Mouse (Mus musculus): Measurements from ENCODE around the gene Kcns1. TPM values are rescaled to one million over a fixed set of nuclear protein-coding genes. Genes with fewer than 3 reads are reported as not detected.
A peak's percentile ranks its signal among the peaks of the same experiment; 100 is the strongest.

The Kcns1 gene
- total RNA-seq, 2 experiments from 2014 or later, result not detected

GRCm38 (mm10) chr2:164173394-164173793 is 2.5 kb upstream of the Kcns1 start:
- no peak for DNase-seq (ENCODE audit: low spot score in 2 of 2)

DNA sequence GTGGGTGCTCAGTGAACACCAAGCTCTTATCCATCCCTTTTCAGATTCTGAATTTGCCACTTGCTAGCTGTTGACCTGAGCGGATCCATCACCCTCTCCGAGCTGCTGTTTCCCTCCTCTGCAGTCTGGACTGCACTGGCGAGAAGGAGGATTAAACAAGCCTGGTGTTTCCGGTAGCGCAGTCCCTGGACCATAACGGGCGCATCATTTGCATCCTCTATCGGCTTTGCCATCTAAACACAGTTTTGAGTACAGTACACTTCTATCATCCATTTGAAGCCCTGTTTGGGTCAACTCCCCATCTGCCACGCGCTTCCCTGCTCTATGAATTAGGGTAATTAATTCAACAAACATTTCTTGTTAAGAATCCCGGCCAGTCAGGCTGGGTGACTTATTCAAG is 587 bp downstream of the Kcns1 start:
- no peak for DNase-seq (ENCODE audit: low spot score in 2 of 2)

- DNase-seq (ENCODE audit: low spot score in 2 of 2), result no peak
Observed at GRCm38 (mm10) chr2:164168571-164168946, 2.4 kb downstream of the Kcns1 start.

- no peak for DNase-seq (ENCODE audit: low spot score in 2 of 2)
Observed at GRCm38 (mm10) chr2:164167752-164168570, 3.0 kb downstream of the Kcns1 start.

DNA sequence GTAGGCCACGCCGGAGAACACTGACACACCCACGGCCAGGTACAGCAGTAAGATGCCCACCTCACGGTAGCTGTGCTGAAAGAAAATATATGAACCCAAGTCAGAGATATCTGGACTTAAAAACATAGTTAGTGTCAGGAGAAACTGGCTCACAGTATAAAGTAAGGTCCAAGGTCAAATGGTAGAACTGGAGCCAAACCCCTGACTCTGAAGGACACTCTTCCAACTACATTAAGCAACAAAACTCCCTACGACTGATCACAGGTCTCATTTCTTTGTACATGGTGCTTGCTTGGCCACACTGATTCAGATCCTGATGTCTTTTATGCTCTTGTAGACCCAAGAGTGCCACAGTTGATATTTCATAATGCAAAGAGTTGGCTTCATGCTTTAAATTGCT is 6.0 kb downstream of the Kcns1 start:
- DNase-seq (ENCODE audit: low spot score in 2 of 2), result no peak

GRCm38 (mm10) chr2:164161515-164162055 is 9.3 kb downstream of the Kcns1 start:
- no peak for DNase-seq (ENCODE audit: low spot score in 2 of 2)

GRCm38 (mm10) chr2:164158838-164159237 is 12.1 kb downstream of the Kcns1 start:
- DNase-seq (ENCODE audit: low spot score in 2 of 2), result no peak

DNA sequence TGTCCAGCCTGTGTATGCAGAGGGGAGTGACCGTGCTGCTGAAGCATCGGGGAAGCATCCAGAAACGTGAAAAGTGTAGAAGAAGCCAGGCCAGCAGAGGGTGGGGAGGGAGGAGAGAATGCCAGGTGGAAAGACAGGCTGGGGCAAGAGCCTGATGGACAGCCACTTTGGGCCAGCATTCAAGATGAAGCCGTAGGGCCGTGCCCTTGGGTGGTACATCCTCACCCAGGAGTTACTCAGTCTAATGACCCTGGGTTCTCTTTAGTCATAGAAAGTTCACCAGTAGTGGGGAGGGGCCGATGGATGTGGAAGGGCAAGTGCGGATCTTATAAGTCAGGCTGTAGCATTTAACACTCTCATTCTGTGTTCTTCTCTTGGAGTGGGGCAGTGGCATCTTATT is 14.8 kb downstream of the Kcns1 start:
- no peak for DNase-seq (ENCODE audit: low spot score in 2 of 2)

GRCm38 (mm10) chr2:164154007-164154406 is 16.9 kb downstream of the Kcns1 start:
- DNase-seq (ENCODE audit: low spot score in 2 of 2), result no peak

GRCm38 (mm10) chr2:164152341-164152740 is 18.6 kb downstream of the Kcns1 start:
- no peak for DNase-seq (ENCODE audit: low spot score in 2 of 2)

DNA sequence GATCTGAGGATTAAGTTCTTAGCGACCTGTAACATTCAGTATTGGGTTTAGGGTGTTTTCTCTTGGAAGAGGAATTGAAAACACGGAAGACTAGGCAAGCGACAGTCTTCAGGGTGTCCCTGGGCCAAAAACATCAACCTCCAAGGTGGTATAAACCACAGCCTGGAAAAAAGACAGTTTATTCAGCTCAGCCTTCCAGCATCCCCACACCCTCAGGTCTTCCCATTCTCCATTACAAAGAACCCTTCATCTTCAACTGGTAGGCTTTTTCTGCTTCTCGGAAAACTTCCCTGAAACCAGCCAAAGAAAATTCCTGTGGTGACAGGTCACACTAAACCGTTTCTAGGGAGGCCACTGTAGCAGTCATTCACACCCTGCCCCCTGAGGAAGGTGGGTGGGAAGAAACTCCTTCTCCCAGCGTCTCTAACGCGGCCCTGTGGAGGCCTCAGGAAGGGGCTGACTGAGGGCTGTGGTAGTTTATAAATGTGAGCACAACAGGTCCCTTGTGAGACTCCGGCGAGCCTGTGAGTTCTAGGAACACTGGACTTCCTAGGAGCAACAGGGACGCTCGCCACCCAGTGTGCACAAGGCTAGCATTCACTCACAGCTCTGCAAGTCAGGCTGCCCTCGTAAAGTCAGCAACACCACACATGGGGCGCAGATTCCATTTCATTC is 20.7 kb downstream of the Kcns1 start:
- no peak for DNase-seq (ENCODE audit: low spot score in 2 of 2)

GRCm38 (mm10) chr2:164146556-164146955 is 24.4 kb downstream of the Kcns1 start:
- DNase-seq (ENCODE audit: low spot score in 2 of 2), result no peak

GRCm38 (mm10) chr2:164144541-164144940 is 26.4 kb downstream of the Kcns1 start:
- peak in 1 of 2 experiments; percentile 27 for DNase-seq (ENCODE audit: low spot score in 2 of 2)

DNA sequence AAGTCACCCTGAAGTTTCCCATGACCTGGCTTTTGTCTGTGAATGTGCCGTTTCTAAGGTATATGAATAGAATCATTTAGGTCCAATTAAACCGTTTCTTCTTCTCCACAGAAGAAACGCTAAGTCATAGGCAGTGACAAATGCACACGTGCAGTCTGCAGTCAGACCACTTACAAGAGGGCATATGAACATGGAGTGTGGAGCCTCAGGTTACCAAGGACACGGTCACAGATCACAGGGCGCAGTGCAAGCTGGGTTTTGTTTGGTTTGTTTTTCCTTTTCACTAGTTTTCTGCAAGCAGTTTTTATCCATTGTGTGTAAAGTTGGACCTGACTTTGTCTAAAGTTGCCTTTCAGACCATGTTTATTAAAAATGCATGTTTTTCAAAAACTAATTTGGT is 26.9 kb downstream of the Kcns1 start:
- no peak for DNase-seq (ENCODE audit: low spot score in 2 of 2)

- DNase-seq (ENCODE audit: low spot score in 2 of 2), result peak in 1 of 2 experiments; percentile 16
Observed at GRCm38 (mm10) chr2:164142021-164142420, 28.9 kb downstream of the Kcns1 start.

DNA sequence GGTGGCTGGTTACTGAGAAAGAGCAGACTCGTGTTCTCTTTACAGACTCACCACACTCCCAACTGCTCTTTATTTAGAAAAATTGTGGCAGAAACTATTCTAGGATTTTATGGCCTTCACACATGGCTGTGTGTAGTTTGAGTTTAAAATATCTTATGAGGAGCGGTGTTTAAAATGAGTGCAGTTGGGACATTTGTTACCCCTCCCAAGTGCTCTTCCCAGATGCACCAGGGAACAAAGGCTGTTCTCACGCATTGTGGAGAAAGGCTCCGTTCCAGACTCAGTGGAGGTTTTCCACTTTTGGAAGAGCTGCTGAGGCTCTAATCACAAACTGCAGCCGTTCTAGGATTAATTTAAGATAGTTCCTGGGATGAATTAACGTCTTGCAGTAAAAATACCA is 33.2 kb downstream of the Kcns1 start:
- DNase-seq (ENCODE audit: low spot score in 2 of 2), result no peak

DNA sequence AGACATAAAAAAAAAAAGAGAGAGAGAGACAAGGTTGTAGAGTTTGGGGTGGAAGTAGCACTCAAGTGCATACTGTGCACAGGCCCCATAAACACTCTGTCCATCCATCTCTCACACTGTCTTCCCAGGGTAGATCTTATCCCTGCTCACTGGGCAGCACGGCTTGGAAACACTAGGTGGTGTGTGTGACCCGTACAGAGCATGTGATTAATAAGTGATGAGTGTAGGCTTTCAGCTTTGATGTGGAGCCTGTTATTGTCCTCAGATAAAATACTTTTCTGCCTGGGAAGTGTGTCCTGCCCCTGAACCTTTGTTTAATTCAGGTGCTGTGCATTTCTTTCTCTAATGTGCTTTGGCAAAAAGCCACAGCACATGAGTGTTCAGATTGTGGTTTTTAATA is 34.5 kb downstream of the Kcns1 start:
- DNase-seq (ENCODE audit: low spot score in 2 of 2), result no peak

- no peak for DNase-seq (ENCODE audit: low spot score in 2 of 2)
Observed at GRCm38 (mm10) chr2:164135367-164135766, 35.5 kb downstream of the Kcns1 start.

DNA sequence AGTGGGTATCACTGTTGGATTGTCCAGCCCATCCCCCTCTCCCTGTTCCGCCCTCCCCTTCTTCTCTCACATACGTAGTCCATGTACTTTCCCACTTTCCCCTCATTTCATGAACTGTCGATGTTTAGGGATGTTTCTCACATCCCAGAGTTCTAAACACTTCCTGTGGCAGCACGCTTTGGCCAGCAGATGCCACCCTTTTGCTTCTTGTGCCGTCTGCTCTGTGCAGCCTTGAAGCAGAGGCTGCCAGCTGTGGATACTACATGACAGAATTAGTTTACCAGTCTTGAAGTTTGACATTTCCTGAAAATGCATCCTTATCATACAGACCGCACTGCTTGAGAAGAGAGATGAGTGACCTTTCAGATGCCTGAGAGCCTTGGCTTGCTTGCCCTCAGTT is 36.4 kb downstream of the Kcns1 start:
- DNase-seq (ENCODE audit: low spot score in 2 of 2), result peak in 1 of 2 experiments; percentile 33

DNA sequence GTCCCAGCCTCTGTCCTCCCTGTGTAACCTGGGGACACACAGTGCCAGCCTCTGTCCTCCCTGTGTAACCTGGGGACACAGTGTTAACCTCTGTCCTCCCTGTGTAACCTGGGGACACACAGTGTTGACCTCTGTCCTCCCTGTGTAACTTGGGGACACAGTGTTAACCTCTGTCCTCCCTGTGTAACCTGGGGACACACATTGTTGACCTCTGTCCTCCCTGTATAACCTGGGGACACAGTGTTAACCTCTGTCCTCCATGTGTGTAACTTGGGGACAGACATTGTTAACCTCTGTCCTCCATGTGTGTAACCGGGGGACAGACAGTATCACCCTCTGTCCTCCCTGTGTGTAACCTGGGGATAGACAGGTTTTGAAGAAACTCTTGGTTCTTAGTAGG is 39.3 kb downstream of the Kcns1 start:
- DNase-seq (ENCODE audit: low spot score in 2 of 2), result no peak

DNA sequence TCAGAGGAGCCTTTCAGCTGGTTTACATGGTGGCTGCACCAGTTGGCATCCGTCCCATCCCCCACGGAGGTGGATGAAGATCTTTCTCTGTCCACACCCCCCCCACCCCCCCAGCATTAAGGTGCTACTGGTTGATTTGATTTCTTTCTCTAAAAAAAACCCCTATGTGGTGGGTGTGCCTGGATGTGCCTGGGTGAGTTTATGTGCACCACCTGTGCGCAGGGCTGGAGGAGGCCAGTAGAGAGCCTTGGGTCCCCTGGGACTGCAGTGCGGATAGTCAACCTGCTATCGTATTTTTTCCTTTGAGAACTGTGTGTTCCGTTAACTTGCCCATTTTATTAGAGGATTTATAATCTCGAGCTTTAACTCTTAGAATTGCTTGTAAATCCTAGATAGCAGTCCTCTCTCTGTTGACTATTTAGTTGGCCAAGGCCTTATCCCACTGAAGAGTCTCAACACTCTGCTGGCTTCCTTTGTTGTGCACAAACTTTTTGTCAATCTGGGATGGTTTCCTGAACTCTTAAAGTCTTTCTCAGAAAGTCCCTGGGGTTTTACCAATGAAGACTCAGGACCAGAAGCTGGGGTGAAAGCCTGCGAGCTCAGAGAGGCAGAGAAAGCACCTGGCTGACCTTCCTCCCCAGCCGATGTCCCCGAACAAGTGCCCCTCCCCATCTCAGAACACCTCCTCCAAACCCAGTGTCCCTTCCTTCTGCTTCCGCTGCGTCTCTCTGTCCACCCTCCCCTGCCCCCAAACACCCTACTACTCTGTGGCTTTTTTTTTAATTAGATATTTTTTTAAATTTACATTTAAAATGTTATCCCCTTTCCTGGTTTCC is 42.1 kb downstream of the Kcns1 start:
- no peak for DNase-seq (ENCODE audit: low spot score in 2 of 2)

Measured in adrenal gland, adult 18-20 months (tissue).